Mouse (Mus musculus): ENCODE measurements at regions not wholly inside any gene's neighbourhood (a gene's known extent, or its start where the extent isn't known, plus 50 kb on each side); places are given as distances from the start of the nearest gene placed in this dataset.
A peak's percentile ranks its signal among the peaks of the same experiment; 100 is the strongest.

DNA sequence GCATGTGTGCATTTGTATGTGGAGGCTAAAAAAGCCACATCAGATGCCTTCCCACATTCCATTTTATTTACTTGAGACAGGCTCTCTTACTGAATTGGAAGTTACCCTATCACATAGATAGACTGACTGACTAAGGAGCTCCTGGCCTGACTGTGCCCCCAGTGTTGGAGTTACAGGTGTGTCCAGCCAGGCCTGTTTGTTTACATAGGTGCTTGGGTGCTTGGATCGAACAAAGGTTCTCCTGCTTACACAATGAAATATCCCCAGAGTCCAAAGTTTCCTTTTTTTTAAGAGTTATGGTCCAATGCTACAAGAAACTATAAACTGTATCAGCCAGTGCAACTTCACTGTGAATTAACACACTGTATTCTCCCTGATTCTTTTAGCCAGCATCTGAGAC, 472.5 kb downstream of the Klf5 start:
- H3K9me3 ChIP-seq = no peaks in the 10 kb centered on the region
- H3K4me2 ChIP-seq = no peak overlapping the region
- H3K27me3 ChIP-seq = no peaks in the 10 kb centered on the region
- 92% methylated on average over 1 of the region's 1 CpGs for WGBS
- H3K36me3 ChIP-seq = no peaks in the 10 kb centered on the region
- ATAC-seq (ENCODE audit: low read depth) = no peak
- no peak overlapping the region for H3K9ac ChIP-seq
- H3K27ac ChIP-seq (replicated peaks) = no peak overlapping the region
- H3K4me1 ChIP-seq (replicated peaks) = no peaks in the 10 kb centered on the region
- H3K4me3 ChIP-seq = no peak overlapping the region

DNA sequence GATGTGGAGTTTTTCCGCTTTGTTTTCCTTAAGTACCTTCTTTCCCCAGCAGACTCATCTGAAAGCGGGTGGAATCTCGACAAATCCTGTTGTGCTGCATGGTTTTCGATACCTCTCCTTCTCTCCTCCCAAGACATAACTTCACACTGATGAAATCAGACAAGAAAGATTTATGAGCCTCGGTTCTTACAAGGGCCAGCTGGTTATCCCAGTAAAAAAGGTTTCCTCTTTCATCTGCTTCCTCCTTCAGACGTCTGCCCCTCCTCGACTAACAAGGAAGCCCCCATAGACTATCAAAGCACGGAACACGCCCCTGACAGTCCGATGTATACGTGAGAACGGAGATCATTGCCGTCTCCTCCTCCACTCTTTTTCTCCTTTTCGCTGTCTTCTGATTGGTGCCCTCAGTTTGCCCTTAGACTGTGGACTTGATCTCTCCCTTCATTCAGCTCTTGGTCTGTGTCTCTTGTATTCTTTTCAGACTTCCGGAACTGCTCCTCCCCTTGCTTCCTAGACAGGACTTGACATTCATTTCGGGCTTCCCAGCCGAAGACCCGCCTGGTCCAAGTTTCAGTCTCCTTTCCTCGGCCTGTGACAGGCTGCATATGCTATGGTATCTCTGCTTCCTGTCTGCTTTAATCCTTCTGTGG, 474.4 kb downstream of the Klf5 start:
- no peak overlapping the region for H3K27ac ChIP-seq (replicated peaks)
- H3K4me3 ChIP-seq = no peak overlapping the region
- no peak overlapping the region for H3K9ac ChIP-seq
- H3K36me3 ChIP-seq = no peaks in the 10 kb centered on the region
- no peak overlapping the region for H3K4me2 ChIP-seq
- H3K27me3 ChIP-seq = no peaks in the 10 kb centered on the region
- ATAC-seq (ENCODE audit: low read depth) = no peak
- WGBS = 63% methylated on average over 19 of the region's 19 CpGs
- H3K9me3 ChIP-seq = no peaks in the 10 kb centered on the region
- H3K4me1 ChIP-seq (replicated peaks) = no peaks in the 10 kb centered on the region

DNA sequence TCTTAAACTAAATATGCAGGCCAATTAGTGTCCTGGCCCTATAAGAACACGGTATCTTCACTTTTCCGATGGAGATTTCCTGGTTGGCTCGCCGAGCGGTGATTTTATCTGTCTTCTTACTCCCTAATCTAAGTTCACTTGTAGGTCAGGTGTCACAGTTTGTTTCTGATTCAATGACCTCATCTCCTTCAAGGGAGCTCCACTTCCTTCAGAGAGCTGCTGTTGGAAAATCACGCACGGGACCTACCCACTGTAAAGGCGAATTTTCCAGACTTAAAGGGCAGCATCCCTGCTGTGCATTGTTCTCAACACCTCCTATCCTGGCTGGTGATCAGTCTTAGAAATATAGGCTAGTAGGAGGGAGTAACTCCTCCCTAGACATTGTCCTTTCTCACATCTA, 480.0 kb downstream of the Klf5 start:
- H3K4me1 ChIP-seq (replicated peaks) = no peaks in the 10 kb centered on the region
- ATAC-seq (ENCODE audit: low read depth) = no peak
- H3K4me3 ChIP-seq = no peak overlapping the region
- no peaks in the 10 kb centered on the region for H3K27me3 ChIP-seq
- H3K9ac ChIP-seq = no peak overlapping the region
- no peak overlapping the region for H3K27ac ChIP-seq (replicated peaks)
- no peaks in the 10 kb centered on the region for H3K36me3 ChIP-seq
- WGBS = 48% methylated on average over 8 of the region's 8 CpGs
- no peak overlapping the region for H3K4me2 ChIP-seq
- no peaks in the 10 kb centered on the region for H3K9me3 ChIP-seq

DNA sequence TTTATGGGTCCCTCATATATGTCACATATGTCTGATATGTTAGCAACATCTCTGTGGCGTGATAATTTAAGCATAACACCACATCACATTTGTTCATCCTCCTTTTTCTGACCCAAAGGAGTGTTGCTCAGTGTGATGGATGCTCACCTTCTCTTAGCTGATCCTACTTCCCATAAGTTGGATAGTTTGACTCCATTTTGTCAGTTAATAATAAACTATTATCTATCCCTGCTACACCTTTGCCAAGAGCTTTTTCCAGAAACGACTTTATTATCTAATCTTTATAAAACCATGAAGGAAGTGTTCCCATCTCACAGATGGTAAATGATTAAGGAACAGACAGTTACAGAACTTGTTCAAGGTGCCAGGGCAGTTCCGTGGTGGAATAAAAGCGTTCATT, 480.5 kb downstream of the Klf5 start:
- Histone ChIP-seq H3K4me1 (replicated peaks) (no peaks in the 10 kb centered on the region), H3K4me2 (no peak overlapping the region), H3K4me3 (no peak overlapping the region), H3K9me3 (no peaks in the 10 kb centered on the region), H3K9ac (no peak overlapping the region), H3K36me3 (no peaks in the 10 kb centered on the region), H3K27ac (replicated peaks) (no peak overlapping the region), H3K27me3 (no peaks in the 10 kb centered on the region)
- 81% methylated on average over 4 of the region's 4 CpGs for WGBS
- ATAC-seq (ENCODE audit: low read depth) = no peak

DNA sequence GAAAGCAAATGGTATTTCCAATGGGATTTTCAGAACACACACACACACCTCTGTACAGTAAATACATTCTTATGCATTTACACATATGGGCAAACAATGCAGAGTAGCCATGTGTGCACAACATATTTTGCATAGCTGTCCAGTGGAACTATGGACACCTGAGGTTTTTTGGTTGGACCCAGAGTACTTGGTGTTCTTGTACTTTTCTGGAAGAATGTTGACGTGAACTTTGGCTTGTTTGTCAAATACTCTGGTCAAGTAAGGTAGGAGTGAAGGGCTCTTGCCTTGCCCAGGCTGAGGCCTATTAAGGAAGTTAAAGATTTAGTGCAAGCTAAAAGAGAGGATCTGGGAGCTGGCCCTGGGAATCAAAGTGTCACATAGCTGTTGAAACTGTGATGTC, 485.2 kb downstream of the Klf5 start:
- Histone ChIP-seq H3K4me2 (no peak overlapping the region), H3K9me3 (no peaks in the 10 kb centered on the region), H3K4me1 (replicated peaks) (no peaks in the 10 kb centered on the region), H3K27ac (replicated peaks) (no peak overlapping the region), H3K4me3 (no peak overlapping the region), H3K36me3 (no peaks in the 10 kb centered on the region), H3K9ac (no peak overlapping the region), H3K27me3 (no peaks in the 10 kb centered on the region)
- 94% methylated on average over 1 of the region's 1 CpGs for WGBS
- ATAC-seq (ENCODE audit: low read depth) = no peak

DNA sequence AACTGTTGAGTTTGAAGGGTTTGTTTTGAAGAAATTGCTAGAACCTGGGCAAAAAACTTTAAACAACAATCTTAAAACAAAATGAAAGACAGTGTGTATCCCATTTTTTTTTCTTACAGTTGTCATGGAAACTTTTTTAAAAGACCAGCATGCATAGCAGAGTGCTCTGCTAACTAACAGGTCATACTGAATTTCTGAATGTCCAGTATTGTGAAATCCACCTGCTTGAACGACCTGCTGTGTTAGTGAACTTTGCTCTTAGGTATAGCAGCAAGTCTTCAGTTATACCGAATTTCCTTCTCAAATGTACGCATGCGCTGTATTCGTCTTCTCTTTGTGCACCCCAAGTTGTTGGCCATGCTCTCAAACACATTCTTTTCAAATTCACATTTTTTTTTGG, 486.6 kb downstream of the Klf5 start:
- H3K36me3 ChIP-seq = no peaks in the 10 kb centered on the region
- H3K9me3 ChIP-seq = no peaks in the 10 kb centered on the region
- no peak overlapping the region for H3K4me2 ChIP-seq
- ATAC-seq (ENCODE audit: low read depth) = no peak
- H3K4me1 ChIP-seq (replicated peaks) = no peaks in the 10 kb centered on the region
- WGBS = 90% methylated on average over 5 of the region's 5 CpGs
- H3K27me3 ChIP-seq = no peaks in the 10 kb centered on the region
- no peak overlapping the region for H3K27ac ChIP-seq (replicated peaks)
- no peak overlapping the region for H3K4me3 ChIP-seq
- H3K9ac ChIP-seq = no peak overlapping the region

DNA sequence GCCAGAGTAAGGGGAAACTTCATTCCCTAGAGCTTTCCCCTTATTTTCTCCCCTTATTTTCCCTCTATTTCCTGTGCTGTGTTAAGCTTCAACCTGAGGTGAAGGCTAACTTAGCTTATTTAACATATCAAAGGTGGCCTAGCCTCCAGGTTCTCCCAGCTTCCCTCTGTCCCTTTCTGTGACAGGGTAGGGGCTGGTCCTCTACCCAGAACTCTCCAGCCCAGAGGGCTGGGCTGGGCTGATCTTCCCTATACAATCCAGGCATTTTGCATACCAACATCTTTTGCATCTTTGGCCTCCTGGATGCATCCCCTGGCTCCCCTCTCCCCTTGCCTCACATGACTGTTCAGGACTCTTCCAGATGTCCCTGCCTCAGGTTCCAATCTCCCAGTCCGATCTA, 487.9 kb downstream of the Klf5 start:
- Histone ChIP-seq H3K27ac (replicated peaks) (no peak overlapping the region), H3K9ac (no peak overlapping the region), H3K9me3 (no peaks in the 10 kb centered on the region), H3K27me3 (no peaks in the 10 kb centered on the region), H3K4me3 (no peak overlapping the region), H3K4me1 (replicated peaks) (no peaks in the 10 kb centered on the region), H3K36me3 (no peaks in the 10 kb centered on the region), H3K4me2 (no peak overlapping the region)
- 94% methylated on average over 1 of the region's 1 CpGs for WGBS
- ATAC-seq (ENCODE audit: low read depth) = no peak

DNA sequence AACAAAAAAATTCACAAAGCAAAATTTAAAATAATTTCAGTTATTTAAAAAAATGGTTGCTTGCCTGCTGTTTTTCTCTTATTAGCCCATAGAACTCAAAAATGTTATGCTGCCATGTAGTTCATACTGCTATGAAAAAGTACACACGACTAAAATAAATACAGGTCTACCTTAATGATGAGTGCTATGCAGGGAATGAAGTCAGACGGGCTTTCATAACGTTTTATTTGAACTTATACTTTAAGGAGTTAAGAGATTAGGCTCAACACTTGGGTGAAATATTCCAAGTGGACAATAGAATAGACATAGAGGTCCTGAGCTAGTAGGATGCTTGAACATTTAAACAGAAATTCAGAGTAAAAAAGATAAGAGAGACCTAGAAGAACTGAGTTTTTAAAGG, 489.7 kb downstream of the Klf5 start:
- Histone ChIP-seq H3K27ac (replicated peaks) (no peak overlapping the region), H3K9ac (no peak overlapping the region), H3K36me3 (no peaks in the 10 kb centered on the region), H3K4me3 (no peak overlapping the region), H3K27me3 (no peaks in the 10 kb centered on the region), H3K4me1 (replicated peaks) (no peaks in the 10 kb centered on the region), H3K4me2 (no peak overlapping the region), H3K9me3 (no peaks in the 10 kb centered on the region)
- ATAC-seq (ENCODE audit: low read depth) = no peak
- WGBS = 86% methylated on average over 3 of the region's 3 CpGs

DNA sequence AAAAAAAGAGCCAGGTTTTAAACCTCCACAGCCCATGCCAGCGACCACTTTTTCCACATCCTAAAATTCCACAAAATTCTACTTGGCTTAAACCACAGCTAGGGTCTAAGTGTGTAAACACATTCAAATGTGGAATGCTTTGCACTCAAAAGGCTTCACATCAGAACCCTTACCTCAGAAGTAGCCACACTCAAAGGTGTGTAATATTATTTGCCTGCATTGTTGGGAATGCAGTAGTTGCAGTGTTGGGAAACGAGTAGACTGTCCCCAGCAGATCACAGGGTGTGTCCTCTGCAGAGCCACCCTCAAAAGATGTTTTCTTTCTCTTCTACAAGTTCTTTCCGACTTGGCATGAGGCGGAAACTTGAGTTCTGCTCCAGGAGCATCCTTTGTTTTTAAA, 488.2 kb downstream of the Klf12 start:
- Histone ChIP-seq H3K27ac (replicated peaks) (no peak overlapping the region), H3K4me2 (no peak overlapping the region), H3K9ac (no peak overlapping the region), H3K4me1 (replicated peaks) (no peaks in the 10 kb centered on the region), H3K36me3 (no peaks in the 10 kb centered on the region), H3K4me3 (no peak overlapping the region), H3K9me3 (no peaks in the 10 kb centered on the region), H3K27me3 (no peaks in the 10 kb centered on the region)
- ATAC-seq (ENCODE audit: low read depth) = no peak
- WGBS = 83% methylated on average over 4 of the region's 4 CpGs

DNA sequence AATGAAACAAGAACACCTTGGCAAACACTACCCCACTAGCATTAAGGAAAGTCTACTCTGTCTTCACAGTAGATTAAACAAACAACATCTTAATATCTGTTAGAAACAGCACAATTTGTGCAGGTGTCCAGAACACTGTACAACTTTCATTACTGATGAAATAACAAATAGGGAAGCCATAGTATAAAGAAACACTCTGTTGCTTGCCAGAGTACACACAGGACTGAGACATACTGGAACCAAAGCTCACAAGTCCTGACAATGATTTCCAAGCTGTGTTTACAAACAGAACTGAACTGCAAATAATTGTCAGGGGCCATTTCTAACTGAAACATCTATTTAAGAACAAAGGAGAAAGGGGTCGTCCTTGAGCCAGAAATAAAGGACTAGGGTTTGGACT, 478.4 kb downstream of the Klf12 start:
- no peak for ATAC-seq (ENCODE audit: low read depth)
- WGBS = 33% methylated on average over 1 of the region's 1 CpGs
- Histone ChIP-seq H3K4me1 (replicated peaks) (peaks cover 10% of the 10 kb centered on the region; the same call in 1 of the 2 replicates), H3K4me2 (no peak overlapping the region), H3K9me3 (no peaks in the 10 kb centered on the region), H3K9ac (no peak overlapping the region), H3K27ac (replicated peaks) (0 out of 2 replicates have a peak overlapping the region, but pooled peaks have one; percentile 9), H3K27me3 (no peaks in the 10 kb centered on the region), H3K36me3 (no peaks in the 10 kb centered on the region), H3K4me3 (no peak overlapping the region)

DNA sequence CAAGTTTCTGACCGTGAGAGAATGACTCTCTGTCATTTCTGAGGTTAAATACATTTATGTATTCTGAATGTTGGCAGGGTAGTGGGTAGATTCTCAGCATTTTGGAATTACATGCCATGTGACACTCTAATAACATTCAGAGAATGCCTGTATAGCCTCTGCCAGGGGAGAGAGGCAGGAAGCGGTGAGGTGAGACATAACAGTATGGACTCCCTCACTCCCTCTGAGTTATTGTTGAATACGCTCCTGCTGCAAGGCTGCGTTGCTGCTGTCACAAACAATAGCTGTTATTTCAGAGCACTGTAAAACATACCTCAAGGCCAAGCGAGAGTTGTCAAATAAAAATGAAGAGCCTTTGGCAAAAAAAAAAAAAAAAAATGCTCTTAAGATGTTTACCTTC, 477.9 kb downstream of the Klf12 start:
- peak; percentile 78 for ATAC-seq (ENCODE audit: low read depth)

DNA sequence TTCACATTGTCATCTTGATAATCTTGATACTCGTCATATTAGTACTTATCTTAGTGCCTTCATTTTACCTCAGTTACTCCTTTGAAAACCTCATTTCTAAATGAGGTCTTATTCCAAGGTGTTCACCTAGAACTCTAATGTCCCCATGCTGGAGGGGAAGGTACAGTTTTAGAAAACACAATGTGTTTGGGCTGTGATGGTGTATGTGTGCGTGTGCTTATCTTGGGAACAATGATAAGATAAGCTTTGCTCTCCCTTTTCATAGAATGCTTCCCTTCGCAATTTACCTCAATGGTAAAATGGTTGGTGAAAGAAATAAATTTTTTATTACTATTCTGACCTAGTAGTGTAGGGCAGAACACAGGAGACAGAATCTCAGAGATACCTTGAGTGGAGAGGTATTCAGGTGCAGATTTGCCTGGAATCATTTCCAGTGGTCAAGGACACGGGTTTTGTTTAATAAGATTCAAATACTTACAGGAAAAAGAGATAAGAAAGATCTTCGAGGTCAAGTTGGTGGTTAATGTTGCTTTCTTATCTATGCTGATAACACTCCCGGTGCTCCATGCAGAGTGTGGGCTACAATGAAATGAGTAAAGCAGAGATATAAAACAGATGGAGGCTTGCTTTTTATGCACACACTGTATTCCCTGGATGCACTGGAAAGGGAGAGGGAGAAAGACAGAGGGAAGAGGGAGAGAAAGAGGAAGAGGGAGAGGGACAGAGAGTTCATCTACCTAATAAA, 471.6 kb downstream of the Klf12 start:
- no peak for ATAC-seq (ENCODE audit: low read depth)
- Histone ChIP-seq H3K36me3 (no peaks in the 10 kb centered on the region), H3K27me3 (no peaks in the 10 kb centered on the region), H3K27ac (replicated peaks) (no peak overlapping the region), H3K4me2 (no peak overlapping the region), H3K9ac (no peak overlapping the region), H3K4me1 (replicated peaks) (no peaks in the 10 kb centered on the region), H3K9me3 (no peaks in the 10 kb centered on the region), H3K4me3 (no peak overlapping the region)
- 92% methylated on average over 6 of the region's 6 CpGs for WGBS

More for the DNA sequence above, 477.9 kb downstream of the Klf12 start:
- Histone ChIP-seq H3K4me2 (no peak overlapping the region), H3K4me3 (no peak overlapping the region), H3K4me1 (replicated peaks) (peaks cover 10% of the 10 kb centered on the region; the same call in 1 of the 2 replicates), H3K36me3 (no peaks in the 10 kb centered on the region), H3K9me3 (no peaks in the 10 kb centered on the region), H3K9ac (no peak overlapping the region), H3K27me3 (no peaks in the 10 kb centered on the region), H3K27ac (replicated peaks) (0 out of 2 replicates have a peak overlapping the region, but pooled peaks have one; percentile 9)
- WGBS = 39% methylated on average over 5 of the region's 5 CpGs
